Mouse (Mus musculus): ENCODE results near the gene Cybrd1.

The Cybrd1 gene

DNA sequence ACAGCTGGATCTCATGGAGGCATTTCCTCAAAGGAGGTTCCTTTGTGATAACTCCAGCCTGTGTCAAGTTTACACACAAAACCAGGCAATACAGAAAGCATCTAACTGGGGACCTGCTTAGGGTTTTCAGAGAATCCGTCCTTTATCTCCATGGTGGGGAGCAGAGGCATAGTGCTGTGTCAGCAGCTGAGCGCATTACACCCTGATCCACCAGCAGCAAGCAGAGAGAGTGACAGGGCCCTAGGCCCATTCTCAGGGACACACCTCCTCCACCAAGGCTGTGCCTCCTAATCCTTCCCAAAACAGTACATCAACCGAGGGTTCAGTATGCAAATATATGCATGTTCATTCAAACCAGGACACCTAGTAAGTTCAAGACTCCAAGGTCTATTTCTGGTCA is 55.3 kb downstream of the Cybrd1 start:
- DNase-seq (ENCODE audit: low spot score): no peak

DNA sequence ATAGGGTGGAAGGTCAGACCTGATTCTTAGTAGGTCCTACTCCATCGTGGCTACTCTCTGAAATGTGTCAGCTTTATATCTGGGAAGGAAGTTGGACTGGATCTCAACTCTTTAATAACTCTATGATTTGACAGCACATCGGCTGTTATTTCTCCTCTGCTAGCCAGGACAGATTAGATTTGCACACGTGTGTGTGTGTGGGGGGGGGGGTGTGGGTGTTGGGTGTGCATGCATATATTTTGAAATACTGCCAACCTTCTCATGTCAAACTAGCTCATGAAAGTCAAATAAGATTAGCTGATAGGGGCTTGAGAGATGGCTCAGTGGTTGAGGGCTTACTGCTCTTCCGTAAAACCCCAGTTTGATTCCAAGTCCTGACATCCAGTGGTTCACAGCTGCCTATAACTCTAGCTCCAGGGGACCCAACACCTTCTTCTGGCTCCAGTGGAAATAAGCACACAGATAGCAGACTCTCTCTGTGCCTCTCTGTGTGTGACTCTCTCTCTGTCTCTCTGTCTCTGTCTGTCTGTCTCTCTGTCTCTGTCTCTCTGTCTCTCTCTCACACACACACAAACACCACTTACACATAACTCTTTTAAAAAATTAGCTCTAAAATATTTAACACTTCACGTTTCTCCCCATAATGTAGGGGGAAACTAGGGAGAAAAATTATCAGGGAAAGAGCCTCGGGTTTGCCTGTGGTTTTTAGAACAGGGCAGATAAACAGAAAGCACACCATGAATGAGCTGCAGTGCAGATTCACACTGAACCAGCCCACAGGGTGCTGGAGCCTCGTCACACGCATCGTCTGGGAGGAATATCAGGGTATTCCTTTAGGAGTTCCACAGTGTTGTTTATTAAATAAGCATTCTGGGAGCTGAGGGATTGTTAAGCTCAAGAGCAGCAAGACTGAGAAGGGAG is 58.9 kb downstream of the Cybrd1 start:
- DNase-seq (ENCODE audit: low spot score): no peak

DNA sequence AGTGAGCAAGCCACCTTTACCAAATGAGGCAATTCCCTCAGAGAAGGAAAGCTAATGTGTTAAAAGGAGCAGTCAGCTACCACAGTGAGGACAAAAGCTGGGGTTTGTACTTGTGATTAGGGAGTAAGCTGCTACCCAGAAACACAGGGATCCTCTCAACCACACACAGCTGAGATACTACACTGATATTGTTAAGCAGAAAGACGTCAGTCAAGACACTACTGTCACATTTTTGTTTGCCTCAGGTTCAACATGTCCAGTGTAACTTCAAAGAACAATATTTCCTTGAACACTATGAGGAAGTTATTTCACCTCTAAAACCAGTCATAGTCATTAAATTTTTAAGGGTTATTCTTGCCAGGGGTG is 59.5 kb downstream of the Cybrd1 start:
- DNase-seq (ENCODE audit: low spot score): no peak

DNA sequence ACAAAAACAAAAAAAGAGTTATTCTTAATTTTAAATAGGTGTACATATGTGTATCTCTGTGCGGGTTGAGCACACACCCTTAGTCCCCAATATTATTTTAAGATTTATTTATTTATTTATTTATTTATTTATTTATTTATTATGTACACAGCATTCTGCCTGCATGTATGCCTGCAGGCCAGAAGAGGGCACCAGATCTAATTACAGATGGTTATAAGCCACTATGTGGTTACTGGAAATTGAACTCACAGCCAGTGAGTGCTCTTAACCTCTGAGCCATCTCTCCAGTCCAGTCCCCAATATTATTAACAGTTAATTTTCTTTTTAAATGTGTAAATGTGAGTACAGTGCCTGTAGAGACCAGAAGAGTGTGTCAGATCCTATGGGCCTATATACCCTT is 60.0 kb downstream of the Cybrd1 start:
- no peak for DNase-seq (ENCODE audit: low spot score)

DNA sequence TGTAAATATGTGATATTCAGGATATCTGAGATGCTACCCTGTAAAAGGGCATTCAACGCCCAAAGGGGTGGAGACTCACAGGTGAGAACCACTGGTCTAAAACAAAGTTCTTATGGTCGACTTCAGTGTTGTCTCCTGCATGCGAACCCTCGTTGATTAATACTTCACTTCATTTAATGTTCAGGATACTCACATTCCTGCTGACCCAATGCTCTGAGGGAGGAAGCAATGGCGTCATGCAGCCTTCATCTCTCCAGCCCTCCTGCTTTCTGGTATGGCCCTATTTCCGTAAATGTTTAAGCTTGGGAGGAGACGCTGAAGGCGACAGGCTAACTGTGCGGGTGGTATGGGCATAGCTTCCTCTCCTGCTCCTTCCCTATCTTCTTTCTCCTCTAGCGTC is 62.0 kb downstream of the Cybrd1 start:
- no peak for DNase-seq (ENCODE audit: low spot score)

DNA sequence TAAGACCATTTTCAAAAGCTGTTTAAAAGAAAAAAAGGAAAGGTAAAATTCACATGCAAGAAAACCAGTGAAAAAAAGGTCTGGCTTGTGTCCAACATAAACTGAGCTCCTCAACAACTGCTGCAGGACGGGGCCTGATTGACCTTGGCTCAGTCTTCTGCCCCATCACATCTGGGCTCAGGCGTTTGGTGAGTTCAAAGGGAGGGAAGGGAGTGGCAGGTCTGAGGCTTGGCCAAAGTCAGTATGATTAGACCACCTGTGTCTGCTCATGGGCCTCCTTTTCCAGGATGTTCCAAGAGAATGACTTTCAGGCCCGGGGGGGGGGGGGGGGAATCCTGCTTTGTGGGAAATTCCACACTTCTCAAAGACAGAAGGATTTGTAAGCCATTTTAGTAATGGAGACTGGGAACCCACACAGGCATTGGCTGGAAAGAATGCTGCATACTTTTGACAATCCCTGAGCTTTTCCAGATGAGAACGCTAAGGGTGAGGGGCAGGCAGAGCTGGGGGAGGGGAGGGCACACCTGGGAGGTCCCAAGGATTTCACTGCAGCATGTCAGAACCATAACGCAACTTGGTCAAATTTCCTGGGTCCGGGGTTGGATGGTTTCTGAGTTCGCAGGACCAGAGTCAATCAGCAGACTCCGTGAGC is 63.0 kb downstream of the Cybrd1 start:
- no peak for DNase-seq (ENCODE audit: low spot score)

DNA sequence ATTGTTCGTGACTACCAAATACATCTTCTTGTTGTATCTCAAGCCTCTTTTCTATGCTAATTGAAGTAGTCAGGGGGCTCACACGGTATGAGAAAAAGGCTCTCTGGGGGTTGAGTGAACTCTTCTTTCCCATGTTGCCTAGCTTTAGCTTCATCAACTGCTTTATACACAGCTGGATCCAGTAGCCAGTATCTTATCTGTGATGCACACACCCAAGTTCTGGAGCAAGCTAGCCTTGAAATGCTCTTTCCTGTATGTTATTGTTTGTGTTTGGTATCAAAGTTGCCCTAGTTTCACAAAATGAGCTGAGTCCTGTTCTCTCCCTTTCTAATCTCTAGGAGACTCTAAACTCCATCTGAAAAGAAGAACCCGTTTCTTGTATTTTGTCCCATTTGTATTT is 70.2 kb downstream of the Cybrd1 start:
- no peak for DNase-seq (ENCODE audit: low spot score)

DNA sequence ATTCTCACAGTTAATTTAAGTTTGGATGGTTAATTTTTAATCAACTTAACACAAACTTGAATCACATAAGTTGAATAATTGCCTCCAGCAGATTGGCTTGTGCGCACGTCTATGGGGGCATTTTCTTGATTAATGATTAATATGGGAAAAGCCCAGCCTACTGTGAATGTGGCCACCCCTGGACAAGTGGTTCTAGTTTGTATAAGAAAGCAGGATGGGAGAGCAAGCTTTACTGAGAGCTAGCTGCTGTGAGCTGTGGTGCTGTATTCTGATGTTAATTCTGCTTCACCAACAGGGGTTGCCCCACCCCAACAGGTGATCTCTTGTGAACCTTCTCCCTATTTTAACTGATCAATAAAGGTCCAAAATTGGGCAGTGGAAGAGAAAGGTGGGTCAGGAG is 71.1 kb downstream of the Cybrd1 start:
- DNase-seq (ENCODE audit: low spot score): no peak

DNA sequence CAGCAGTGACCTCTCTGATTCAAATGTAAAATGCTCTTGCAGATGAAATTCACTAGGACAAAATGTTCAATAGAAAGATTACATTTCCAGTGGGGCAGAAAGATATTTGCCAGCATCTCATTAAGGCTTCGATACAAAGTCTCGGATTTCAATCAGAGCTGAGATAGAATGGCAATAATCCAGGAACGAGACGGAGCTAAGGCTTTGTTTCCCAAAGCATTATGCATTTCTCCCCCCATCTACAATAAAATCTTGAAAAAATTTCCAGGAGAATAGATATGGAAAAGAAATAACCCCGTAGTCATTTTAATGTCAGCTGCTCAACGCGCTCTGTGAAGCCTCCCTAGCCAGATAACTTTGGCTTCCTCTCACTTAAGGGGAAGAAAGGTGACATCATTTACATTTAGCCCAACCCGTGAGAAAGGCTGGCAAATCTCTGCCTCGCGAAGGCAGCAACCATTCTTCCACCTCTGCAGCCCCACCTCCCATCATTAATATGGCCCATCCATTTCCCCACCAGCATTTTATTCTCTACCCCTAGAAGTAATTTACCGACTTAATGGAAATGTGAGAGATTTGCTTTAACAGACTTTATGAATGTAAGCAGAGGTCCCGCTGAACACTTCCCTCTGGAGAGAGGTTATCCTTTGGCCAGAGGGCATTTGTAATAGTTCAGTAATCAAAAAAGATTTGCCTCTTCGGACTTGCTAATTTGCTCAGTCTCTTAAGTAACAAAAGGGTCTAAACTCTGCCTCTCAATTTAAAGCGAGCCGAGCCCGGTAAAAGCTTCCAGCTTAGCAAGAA is 73.9 kb downstream of the Cybrd1 start:
- DNase-seq (ENCODE audit: low spot score): no peak

DNA sequence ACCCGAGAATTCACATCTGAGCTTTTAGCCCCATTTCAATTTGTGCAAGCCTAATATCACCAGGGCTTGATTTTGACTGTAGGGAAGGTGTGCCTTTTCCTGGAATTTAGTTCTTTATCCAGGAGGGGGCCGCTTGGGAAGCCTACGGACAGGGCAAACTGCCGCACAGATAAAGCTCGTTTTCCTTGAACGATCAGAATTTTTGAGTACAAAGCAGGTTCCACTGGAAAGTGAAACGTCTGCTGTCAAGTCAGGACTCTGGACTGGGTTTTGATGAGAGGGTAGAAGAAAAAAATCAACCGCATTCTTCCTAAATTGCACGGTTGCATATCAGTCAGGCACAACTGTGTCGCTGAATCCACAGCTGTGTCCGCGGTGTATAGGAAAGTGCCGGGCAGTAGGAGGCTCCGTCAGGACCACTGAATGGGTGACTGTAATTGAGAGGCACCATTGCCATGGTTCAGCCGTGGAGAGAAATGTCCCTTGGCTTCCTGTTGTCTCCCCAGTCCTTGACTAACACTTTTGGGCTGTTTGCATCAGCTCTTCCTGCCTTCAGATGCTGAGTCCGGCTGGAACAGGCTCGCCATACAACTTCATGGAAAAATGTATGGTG is 74.6 kb downstream of the Cybrd1 start:
- DNase-seq (ENCODE audit: low spot score): no peak
